Mouse (Mus musculus): ENCODE results near the gene Adam10. TPM values are rescaled to one million over a fixed set of nuclear protein-coding genes. Genes with fewer than 3 reads are reported as not detected.

Adam10 gene
- polyA plus RNA-seq, 2 experiments = 37.2 to 55.2 TPM

DNA sequence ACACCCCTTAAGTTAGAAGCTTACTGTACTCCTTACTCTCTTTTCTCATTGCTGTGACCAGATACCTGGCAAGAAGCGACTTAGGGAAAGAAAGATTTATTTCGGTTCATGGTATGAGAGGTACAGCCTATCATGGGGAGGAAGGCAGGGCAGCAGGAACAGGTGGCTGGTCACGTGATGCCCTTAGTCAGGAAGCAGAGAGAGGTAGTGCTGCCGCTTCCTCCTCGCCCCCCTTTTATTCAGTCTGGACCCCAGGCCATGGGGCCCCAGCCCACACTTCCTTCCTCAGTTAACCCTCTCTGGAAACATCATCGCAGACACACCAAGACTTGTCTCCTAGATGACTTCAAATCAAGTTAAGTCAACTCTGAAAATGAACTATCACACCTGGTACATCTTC is 7.5 kb upstream of the Adam10 start:
- peak overlapping the region; percentile 99 for H3K27ac ChIP-seq
- no peak for DNase-seq (ENCODE audit: low read depth in 3 of 3, low spot score in 3 of 3)
- peaks cover 3% of the 10 kb centered on the region; the same call in 1 of the 2 replicates for H3K9me3 ChIP-seq (ENCODE audit: control insufficient read depth, low read length)
- no peak for TF ChIP-seq EP300 (IDR thresholded peaks at IDR 0.05; ENCODE audit: low read depth)
- TF ChIP-seq CTCF (IDR thresholded peaks at IDR 0.05; ENCODE audit: low read depth) = no peak
- whole genome bisulfite sequencing (ENCODE audit: insufficient replicate concordance) = 25% methylated on average over 6 of the region's 6 CpGs
- H3K4me3 ChIP-seq (ENCODE audit: insufficient read depth in 1 of 2, low read depth in 2 of 2, low read length in 2 of 2) = no peak overlapping the region
- ATAC-seq (ENCODE audit: insufficient read depth) = no peak; the same call in 1 of the 2 replicates
- peak overlapping the region; percentile 39 for H3K9ac ChIP-seq (replicated peaks)
- no peaks in the 10 kb centered on the region for H3K27me3 ChIP-seq (ENCODE audit: control insufficient read depth, insufficient read depth, low read length)
- no peaks in the 10 kb centered on the region for H3K36me3 ChIP-seq (replicated peaks; ENCODE audit: control insufficient read depth, insufficient read depth, low read depth)
- H3K4me2 ChIP-seq (ENCODE audit: low read depth) = peak overlapping the region; percentile 62
- peaks cover 41 to 52% of the 10 kb centered on the region in 2 experiments for H3K4me1 ChIP-seq (replicated peaks; ENCODE audit: control insufficient read depth in 2 of 2, insufficient read depth in 2 of 2, low read length in 1 of 2)

DNA sequence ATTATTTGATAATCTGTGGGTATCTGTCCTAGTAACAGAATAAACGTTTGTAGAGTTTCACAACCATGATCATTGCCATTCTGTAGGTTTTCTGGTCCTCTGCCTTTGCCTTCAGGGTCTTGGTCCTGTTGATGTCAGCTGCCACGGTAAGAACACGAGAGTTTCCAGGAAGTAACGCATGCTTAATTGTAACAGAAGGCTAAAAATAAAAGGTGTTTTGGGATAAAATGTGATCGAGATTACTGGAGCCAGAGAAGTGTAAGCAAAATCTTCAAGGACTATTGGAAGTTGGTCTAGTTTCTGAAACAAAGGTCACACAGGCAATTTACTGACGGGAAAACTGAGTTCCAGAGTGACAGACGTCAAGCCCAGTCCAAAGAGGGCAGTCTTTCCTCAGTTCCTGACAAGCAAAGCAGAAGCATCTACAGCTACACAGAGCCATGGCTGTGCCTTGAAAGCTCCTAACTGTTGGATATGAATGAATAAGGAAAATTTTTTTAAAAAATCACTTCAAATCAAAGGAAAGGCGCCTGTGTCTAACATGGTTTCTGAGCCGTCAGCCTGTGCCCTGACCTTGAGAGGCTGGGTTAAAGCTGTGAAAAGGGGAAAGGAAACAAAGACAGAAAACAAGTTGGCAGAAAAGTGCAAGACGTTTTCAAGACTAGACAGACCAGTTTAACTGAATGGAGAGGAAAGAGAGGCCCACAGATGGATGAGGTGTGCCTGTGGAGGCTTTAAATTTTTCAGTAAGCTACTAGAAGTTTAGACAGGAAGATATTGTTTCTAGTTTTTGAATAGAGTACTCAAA is 6.8 kb upstream of the Adam10 start:
- H3K4me2 ChIP-seq (ENCODE audit: low read depth) = no peak overlapping the region; the same call in 1 of the 2 replicates
- no peak overlapping the region for H3K4me3 ChIP-seq (ENCODE audit: insufficient read depth in 1 of 2, low read depth in 2 of 2, low read length in 2 of 2)
- no peak overlapping the region for H3K9ac ChIP-seq (replicated peaks)
- peaks cover 41 to 52% of the 10 kb centered on the region in 2 experiments for H3K4me1 ChIP-seq (replicated peaks; ENCODE audit: control insufficient read depth in 2 of 2, insufficient read depth in 2 of 2, low read length in 1 of 2)
- H3K36me3 ChIP-seq (replicated peaks; ENCODE audit: control insufficient read depth, insufficient read depth, low read depth) = no peaks in the 10 kb centered on the region
- no peaks in the 10 kb centered on the region for H3K27me3 ChIP-seq (ENCODE audit: control insufficient read depth, insufficient read depth, low read length)
- peaks cover 3% of the 10 kb centered on the region; the same call in 1 of the 2 replicates for H3K9me3 ChIP-seq (ENCODE audit: control insufficient read depth, low read length)
- peak overlapping the region; percentile 99 for H3K27ac ChIP-seq
- TF ChIP-seq CTCF (IDR thresholded peaks at IDR 0.05; ENCODE audit: low read depth) = peak; percentile 57
- TF ChIP-seq EP300 (IDR thresholded peaks at IDR 0.05; ENCODE audit: low read depth) = no peak
- DNase-seq (ENCODE audit: low read depth in 3 of 3, low spot score in 3 of 3) (no peak), ATAC-seq (ENCODE audit: insufficient read depth) (no peak)
- 23% methylated on average over 10 of the region's 10 CpGs for WGBS (ENCODE audit: insufficient replicate concordance)

DNA sequence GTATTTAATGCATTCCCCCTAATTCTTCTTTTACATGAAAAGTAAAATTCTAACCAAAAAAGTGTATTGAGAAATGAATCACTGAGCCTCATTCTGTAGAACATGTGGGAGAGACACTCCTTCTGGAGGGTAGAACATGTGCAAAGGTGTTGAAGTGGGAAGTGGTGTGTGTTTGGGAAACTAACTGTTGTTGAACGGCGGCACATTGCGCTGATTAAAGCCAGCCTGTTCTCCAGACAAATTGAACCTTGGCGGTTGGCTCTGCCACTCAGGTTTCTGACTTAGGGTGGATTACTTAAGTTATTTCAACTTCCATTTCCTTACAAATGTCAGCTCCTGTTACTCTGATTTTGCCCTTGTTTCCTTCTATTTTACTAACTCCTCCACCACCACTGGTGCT is 5.1 kb upstream of the Adam10 start:
- Histone ChIP-seq H3K27me3 (ENCODE audit: control insufficient read depth, insufficient read depth, low read length) (no peaks in the 10 kb centered on the region), H3K4me1 (replicated peaks; ENCODE audit: control insufficient read depth in 2 of 2, insufficient read depth in 2 of 2, low read length in 1 of 2) (peaks cover 40 to 49% of the 10 kb centered on the region in 2 experiments), H3K9ac (replicated peaks) (no peak overlapping the region), H3K36me3 (replicated peaks; ENCODE audit: control insufficient read depth, insufficient read depth, low read depth) (no peaks in the 10 kb centered on the region), H3K4me2 (ENCODE audit: low read depth) (no peak overlapping the region), H3K27ac (no peak overlapping the region), H3K4me3 (ENCODE audit: insufficient read depth in 1 of 2, low read depth in 2 of 2, low read length in 2 of 2) (no peak overlapping the region), H3K9me3 (ENCODE audit: control insufficient read depth, low read length) (no peaks in the 10 kb centered on the region)
- ATAC-seq (ENCODE audit: insufficient read depth) (no peak), DNase-seq (ENCODE audit: low read depth in 3 of 3, low spot score in 3 of 3) (no peak)
- no peak for TF ChIP-seq CTCF (IDR thresholded peaks at IDR 0.05; ENCODE audit: low read depth)
- no peak for TF ChIP-seq EP300 (IDR thresholded peaks at IDR 0.05; ENCODE audit: low read depth)
- WGBS (ENCODE audit: insufficient replicate concordance) = 84% methylated on average over 4 of the region's 4 CpGs

DNA sequence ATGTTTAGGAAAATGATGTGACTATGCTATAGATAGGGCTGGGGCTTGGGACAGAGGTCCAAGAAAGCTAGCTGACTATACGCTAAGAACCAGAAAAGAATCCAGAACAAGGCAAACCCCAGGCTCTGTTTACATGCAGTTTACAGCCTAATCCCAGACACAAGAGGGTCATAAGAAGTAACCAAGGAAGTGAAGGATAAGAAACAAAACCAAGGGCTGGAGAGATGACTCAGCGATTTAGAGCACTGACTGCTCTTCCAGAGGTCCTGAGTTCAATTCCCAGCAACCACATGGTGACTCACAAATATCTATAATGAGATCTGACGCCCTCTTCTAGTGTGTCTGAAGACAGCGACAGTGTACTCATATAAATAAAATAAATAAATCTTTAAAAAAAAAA is 3.7 kb upstream of the Adam10 start:
- Histone ChIP-seq H3K4me3 (ENCODE audit: insufficient read depth in 1 of 2, low read depth in 2 of 2, low read length in 2 of 2) (no peak overlapping the region), H3K9me3 (ENCODE audit: control insufficient read depth, low read length) (no peaks in the 10 kb centered on the region), H3K4me2 (ENCODE audit: low read depth) (no peak overlapping the region), H3K4me1 (replicated peaks; ENCODE audit: control insufficient read depth in 2 of 2, insufficient read depth in 2 of 2, low read length in 1 of 2) (peaks cover 28 to 38% of the 10 kb centered on the region in 2 experiments), H3K27ac (no peak overlapping the region), H3K27me3 (ENCODE audit: control insufficient read depth, insufficient read depth, low read length) (no peaks in the 10 kb centered on the region), H3K9ac (replicated peaks) (no peak overlapping the region), H3K36me3 (replicated peaks; ENCODE audit: control insufficient read depth, insufficient read depth, low read depth) (no peaks in the 10 kb centered on the region)
- no peak for TF ChIP-seq EP300 (IDR thresholded peaks at IDR 0.05; ENCODE audit: low read depth)
- no peak for TF ChIP-seq CTCF (IDR thresholded peaks at IDR 0.05; ENCODE audit: low read depth)
- no peak for ATAC-seq (ENCODE audit: insufficient read depth)
- 47% methylated on average over 4 of the region's 4 CpGs for WGBS (ENCODE audit: insufficient replicate concordance)
- no peak for DNase-seq (ENCODE audit: low read depth in 3 of 3, low spot score in 3 of 3)

DNA sequence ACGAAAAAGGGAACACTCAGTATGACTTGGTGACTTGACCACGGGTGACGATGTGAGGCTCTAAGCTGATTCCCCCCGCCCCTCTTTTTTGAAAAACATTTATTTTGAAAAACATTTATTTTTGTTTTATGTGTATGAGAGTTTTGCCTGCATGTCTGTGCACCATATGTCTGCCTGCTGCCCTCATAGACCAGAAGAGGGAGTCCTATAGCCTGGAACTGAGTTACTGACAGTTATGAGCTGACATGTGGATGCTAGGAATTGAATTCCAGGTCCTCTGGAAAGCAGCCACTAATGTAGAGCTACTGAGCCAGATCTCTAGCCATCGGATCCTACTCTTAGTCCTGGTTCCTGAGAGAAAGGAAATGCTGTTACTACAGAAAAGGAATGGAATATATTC is 2.8 kb upstream of the Adam10 start:
- Histone ChIP-seq H3K4me3 (ENCODE audit: insufficient read depth in 1 of 2, low read depth in 2 of 2, low read length in 2 of 2) (no peak overlapping the region), H3K9me3 (ENCODE audit: control insufficient read depth, low read length) (no peaks in the 10 kb centered on the region), H3K4me1 (replicated peaks; ENCODE audit: control insufficient read depth in 2 of 2, insufficient read depth in 2 of 2, low read length in 1 of 2) (peaks cover 22 to 33% of the 10 kb centered on the region in 2 experiments), H3K36me3 (replicated peaks; ENCODE audit: control insufficient read depth, insufficient read depth, low read depth) (no peaks in the 10 kb centered on the region), H3K9ac (replicated peaks) (no peak overlapping the region), H3K4me2 (ENCODE audit: low read depth) (no peak overlapping the region), H3K27me3 (ENCODE audit: control insufficient read depth, insufficient read depth, low read length) (no peaks in the 10 kb centered on the region), H3K27ac (no peak overlapping the region; the same call in 1 of the 2 replicates)
- no peak for ATAC-seq (ENCODE audit: insufficient read depth)
- WGBS (ENCODE audit: insufficient replicate concordance) = 69% methylated on average over 5 of the region's 5 CpGs
- DNase-seq (ENCODE audit: low read depth in 3 of 3, low spot score in 3 of 3) = no peak
- TF ChIP-seq CTCF (IDR thresholded peaks at IDR 0.05; ENCODE audit: low read depth) (peak; percentile 55), EP300 (IDR thresholded peaks at IDR 0.05; ENCODE audit: low read depth) (no peak)

All from liver, embryonic 14.5 days (tissue).